17 mouse cellular contexts compared by ENCODE assay signal in the genomic region with DNA sequence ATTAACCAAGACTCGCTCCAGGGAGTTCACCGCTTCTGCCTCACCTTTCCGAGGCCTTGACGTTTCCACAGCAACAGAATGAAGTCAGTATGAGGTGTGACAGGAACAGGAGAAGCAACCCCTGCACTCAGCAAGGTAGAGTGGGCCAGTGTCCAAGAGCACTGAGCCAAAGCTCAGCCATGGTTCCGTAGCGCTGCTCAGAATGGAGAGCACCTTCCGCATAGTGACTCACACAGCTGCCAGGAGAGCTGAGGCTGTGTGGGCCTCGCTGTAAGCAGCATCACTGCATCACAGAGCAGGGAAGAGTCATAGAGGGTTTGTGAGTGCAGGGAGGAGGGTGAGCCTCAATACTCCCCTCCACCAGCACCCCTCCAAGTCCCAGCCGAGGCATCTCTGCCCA. TPM values are rescaled to one million over a fixed set of nuclear protein-coding genes. Genes with fewer than 3 reads are reported as not detected.
A peak's percentile ranks its signal among the peaks of the same experiment; 100 is the strongest.
DNase-seq lines count a peak whose midpoint lies in the region; ATAC-seq and TF ChIP-seq lines count a peak whose summit lies in the region.
"Had no signal": no experiment of that assay in that cellular context is flagged by ENCODE, and none has a peak within 500 bp of the region (broad histone marks: within the 10 kb centered on the region; RNA-seq: fewer than 3 reads in every experiment).

A gene (minus strand): TSS at position 42 of the 400 bp plus-strand sequence.

- H3K9me3 ChIP-seq in liver, embryonic 13.5 days (replicated peaks), result no peaks in the 10 kb centered on the region
- H3K9me3 ChIP-seq in liver, postnatal 0 days (ENCODE audit: low read length), result no peaks in the 10 kb centered on the region
- H3K9me3 ChIP-seq: forebrain, embryonic 12.5 days; heart, embryonic 13.5 days; midbrain, embryonic 10.5 days had no signal

- no peak within 1 kb of the TSS for H3K4me3 ChIP-seq in liver, embryonic 13.5 days (replicated peaks)
- no peak within 1 kb of the TSS for H3K4me3 ChIP-seq in liver, postnatal 0 days (ENCODE audit: low read depth, low read length)
- H3K4me3 ChIP-seq: forebrain, embryonic 12.5 days; heart, embryonic 13.5 days; midbrain, embryonic 10.5 days had no signal

- no peak for TF ChIP-seq EP300 in liver, postnatal 0 days (IDR thresholded peaks at IDR 0.05; ENCODE audit: low read depth)

- no peak for TF ChIP-seq CTCF in liver, postnatal 0 days (IDR thresholded peaks at IDR 0.05; ENCODE audit: low read depth)

- no peak within 1 kb of the TSS for H3K4me2 ChIP-seq in liver, embryonic 13.5 days
- no peak within 1 kb of the TSS for H3K4me2 ChIP-seq in liver, postnatal 0 days (ENCODE audit: low read depth, low read length)
- H3K4me2 ChIP-seq: forebrain, embryonic 12.5 days; heart, embryonic 13.5 days; hindbrain, embryonic 14.5 days; lung, embryonic 14.5 days had no signal

- WGBS in liver, embryonic 13.5 days (ENCODE audit: insufficient replicate concordance), result 88% methylated on average over 9 of the region's 9 CpGs
- WGBS in liver, postnatal 0 days (ENCODE audit: insufficient replicate concordance), result 83% methylated on average over 9 of the region's 9 CpGs

- no peaks in the 10 kb centered on the region for H3K36me3 ChIP-seq in liver, embryonic 13.5 days
- H3K36me3 ChIP-seq in liver, postnatal 0 days (replicated peaks; ENCODE audit: insufficient read depth, low read length), result no peaks in the 10 kb centered on the region
- H3K36me3 ChIP-seq: forebrain, embryonic 12.5 days; heart, embryonic 13.5 days; midbrain, embryonic 10.5 days had no signal

- no peaks in the 10 kb centered on the region for H3K4me1 ChIP-seq in liver, embryonic 13.5 days (replicated peaks)
- no peaks in the 10 kb centered on the region for H3K4me1 ChIP-seq in liver, postnatal 0 days (ENCODE audit: insufficient read depth)
- H3K4me1 ChIP-seq: forebrain, embryonic 12.5 days; midbrain, embryonic 10.5 days had no signal

- peak; percentile 95 for ATAC-seq in frontal cortex, adult (ENCODE audit: low TSS enrichment)
- ATAC-seq in liver, embryonic 13.5 days (ENCODE audit: low read depth), result 0 out of 2 replicates have a peak, but pooled peaks have one; percentile 27
- no peak for ATAC-seq in liver, postnatal 0 days

- H3K27me3 ChIP-seq in liver, embryonic 13.5 days, result no peaks in the 10 kb centered on the region
- H3K27me3 ChIP-seq in liver, postnatal 0 days (ENCODE audit: insufficient read depth, low read length), result no peaks in the 10 kb centered on the region
- H3K27me3 ChIP-seq: forebrain, embryonic 12.5 days; heart, embryonic 13.5 days had no signal

- no peak within 1 kb of the TSS for H3K27ac ChIP-seq in liver, embryonic 13.5 days
- H3K27ac ChIP-seq in liver, postnatal 0 days (ENCODE audit: low read depth), result no peak within 1 kb of the TSS
- H3K27ac ChIP-seq: forebrain, embryonic 12.5 days; heart, embryonic 13.5 days; hindbrain, embryonic 14.5 days; midbrain, embryonic 10.5 days had no signal

- no peak for DNase-seq in frontal cortex, postnatal 10 days (ENCODE audit: low spot score in 2 of 2)
- no peak for DNase-seq in liver, embryonic 13.5 days
- no peak for DNase-seq in liver, postnatal 0 days
- DNase-seq in kidney, adult 9 months, result peak; percentile 34
- peak; percentile 31 for DNase-seq in right cerebral cortex, postnatal 14 days
- DNase-seq in thymus, adult 18-20 months, result no peak
- DNase-seq in urinary bladder, postnatal 36 days (ENCODE audit: low spot score in 2 of 2), result no peak
- DNase-seq: cerebellum, adult 18-20 months; gastrocnemius, postnatal 25 days; thymus, postnatal 36 days had no signal

- no peak within 1 kb of the TSS for H3K9ac ChIP-seq in liver, embryonic 13.5 days
- H3K9ac ChIP-seq in liver, postnatal 0 days (replicated peaks), result no peak within 1 kb of the TSS
- H3K9ac ChIP-seq: forebrain, embryonic 12.5 days; heart, embryonic 13.5 days; hindbrain, embryonic 14.5 days; lung, embryonic 14.5 days had no signal

RNA-seq across cellular contexts. Expression of the gene that starts here (rescaled TPM):
- not detected in 2 replicates for polyA plus RNA-seq in liver, embryonic 13.5 days (2015; fragmentation: Nextera tagmentation; extraction: Ambion mirVana)
- polyA plus RNA-seq in liver, postnatal 0 days (2015; fragmentation: Nextera tagmentation; extraction: Ambion mirVana), result not detected in 2 replicates
- polyA plus RNA-seq: embryonic facial prominence, embryonic 11.5 days; heart, embryonic 13.5 days had no signal

Comparison
In these comparisons a context has a peak if more than half of its experiments do, and no peak if none do; other contexts are left out.
1. Peak in ATAC-seq in liver, embryonic 13.5 days; RNA of the gene not detected or under 1 TPM.
2. DNase-seq: peak in kidney, adult 9 months (single experiment) and right cerebral cortex, postnatal 14 days (single experiment); none in frontal cortex, postnatal 10 days (0 of 2), liver, embryonic 13.5 days (single experiment), liver, postnatal 0 days (single experiment), thymus, adult 18-20 months (0 of 2) and urinary bladder, postnatal 36 days (0 of 2).